Mouse (Mus musculus): Measurements from ENCODE around the gene Hmgb1. TPM values are rescaled to one million over a fixed set of nuclear protein-coding genes. Genes with fewer than 3 reads are reported as not detected.

Gene Hmgb1
- polyA plus RNA-seq, 1 experiment from 2014 or later, result 2,416 TPM

GRCm38 (mm10) chr5:149100091-149100490, 84.2 kb downstream of the Hmgb1 start:
- no peak for ATAC-seq (ENCODE audit: insufficient number of reproducible peaks, low FRiP score, low TSS enrichment, low read depth)
- WGBS, result 65% methylated on average over 3 of the region's 3 CpGs

GRCm38 (mm10) chr5:149099009-149099408, 85.3 kb downstream of the Hmgb1 start:
- ATAC-seq (ENCODE audit: insufficient number of reproducible peaks, low FRiP score, low TSS enrichment, low read depth) (no peak), DNase-seq (ENCODE audit: low spot score) (no peak)
- Histone ChIP-seq H3K9ac (ENCODE audit: low read length) (no peak overlapping the region), H3K27me3 (ENCODE audit: control insufficient read depth, insufficient read depth, low read length) (no peaks in the 10 kb centered on the region), H3K36me3 (ENCODE audit: control insufficient read depth, insufficient read depth, low read length) (no peaks in the 10 kb centered on the region), H3K9me3 (ENCODE audit: control insufficient read depth, low read length) (no peaks in the 10 kb centered on the region), H3K4me1 (ENCODE audit: control insufficient read depth, insufficient read depth, low read length) (no peaks in the 10 kb centered on the region), H3K4me2 (ENCODE audit: low read depth, severe bottlenecking) (no peak overlapping the region), H3K4me3 (ENCODE audit: low read depth, low read length) (no peak overlapping the region), H3K27ac (replicated peaks; ENCODE audit: low read depth, low read length) (no peak overlapping the region)
- WGBS, result 89% methylated on average over 1 of the region's 1 CpGs

More at GRCm38 (mm10) chr5:149100091-149100490, 84.2 kb downstream of the Hmgb1 start:
- Histone ChIP-seq H3K9ac (ENCODE audit: low read length) (no peak overlapping the region), H3K36me3 (ENCODE audit: control insufficient read depth, insufficient read depth, low read length) (no peaks in the 10 kb centered on the region), H3K4me1 (ENCODE audit: control insufficient read depth, insufficient read depth, low read length) (no peaks in the 10 kb centered on the region), H3K27ac (replicated peaks; ENCODE audit: low read depth, low read length) (no peak overlapping the region), H3K27me3 (ENCODE audit: control insufficient read depth, insufficient read depth, low read length) (no peaks in the 10 kb centered on the region), H3K4me2 (ENCODE audit: low read depth, severe bottlenecking) (no peak overlapping the region), H3K4me3 (ENCODE audit: low read depth, low read length) (no peak overlapping the region), H3K9me3 (ENCODE audit: control insufficient read depth, low read length) (no peaks in the 10 kb centered on the region)
- DNase-seq (ENCODE audit: low spot score), result no peak

- Histone ChIP-seq H3K9me3 (ENCODE audit: control insufficient read depth, low read length) (no peaks in the 10 kb centered on the region), H3K36me3 (ENCODE audit: control insufficient read depth, insufficient read depth, low read length) (no peaks in the 10 kb centered on the region), H3K4me3 (ENCODE audit: low read depth, low read length) (no peak overlapping the region), H3K4me1 (ENCODE audit: control insufficient read depth, insufficient read depth, low read length) (no peaks in the 10 kb centered on the region), H3K27ac (replicated peaks; ENCODE audit: low read depth, low read length) (no peak overlapping the region), H3K9ac (ENCODE audit: low read length) (no peak overlapping the region), H3K27me3 (ENCODE audit: control insufficient read depth, insufficient read depth, low read length) (no peaks in the 10 kb centered on the region), H3K4me2 (ENCODE audit: low read depth, severe bottlenecking) (no peak overlapping the region)
- DNase-seq (ENCODE audit: low spot score) (no peak), ATAC-seq (ENCODE audit: insufficient number of reproducible peaks, low FRiP score, low TSS enrichment, low read depth) (no peak)
- WGBS, result 92% methylated on average over 5 of the region's 5 CpGs
Measured at GRCm38 (mm10) chr5:149097841-149098240, 86.4 kb downstream of the Hmgb1 start.

GRCm38 (mm10) chr5:149096284-149096683, 88.0 kb downstream of the Hmgb1 start:
- no peak for DNase-seq (ENCODE audit: low spot score)
- no peak overlapping the region for H3K4me3 ChIP-seq (ENCODE audit: low read depth, low read length)
- no peaks in the 10 kb centered on the region for H3K9me3 ChIP-seq (ENCODE audit: control insufficient read depth, low read length)
- no peak overlapping the region for H3K27ac ChIP-seq (replicated peaks; ENCODE audit: low read depth, low read length)
- no peak overlapping the region for H3K9ac ChIP-seq (ENCODE audit: low read length)
- WGBS, result 57% methylated on average over 11 of the region's 11 CpGs
- no peaks in the 10 kb centered on the region for H3K4me1 ChIP-seq (ENCODE audit: control insufficient read depth, insufficient read depth, low read length)
- H3K36me3 ChIP-seq (ENCODE audit: control insufficient read depth, insufficient read depth, low read length), result no peaks in the 10 kb centered on the region
- H3K27me3 ChIP-seq (ENCODE audit: control insufficient read depth, insufficient read depth, low read length), result no peaks in the 10 kb centered on the region
- ATAC-seq (ENCODE audit: insufficient number of reproducible peaks, low FRiP score, low TSS enrichment, low read depth), result no peak
- H3K4me2 ChIP-seq (ENCODE audit: low read depth, severe bottlenecking), result no peak overlapping the region

- DNase-seq (ENCODE audit: low spot score) (no peak), ATAC-seq (ENCODE audit: insufficient number of reproducible peaks, low FRiP score, low TSS enrichment, low read depth) (no peak)
- Histone ChIP-seq H3K9me3 (ENCODE audit: control insufficient read depth, low read length) (no peaks in the 10 kb centered on the region), H3K36me3 (ENCODE audit: control insufficient read depth, insufficient read depth, low read length) (no peaks in the 10 kb centered on the region), H3K4me3 (ENCODE audit: low read depth, low read length) (no peak overlapping the region), H3K27ac (replicated peaks; ENCODE audit: low read depth, low read length) (no peak overlapping the region), H3K4me2 (ENCODE audit: low read depth, severe bottlenecking) (no peak overlapping the region), H3K9ac (ENCODE audit: low read length) (no peak overlapping the region), H3K4me1 (ENCODE audit: control insufficient read depth, insufficient read depth, low read length) (no peaks in the 10 kb centered on the region), H3K27me3 (ENCODE audit: control insufficient read depth, insufficient read depth, low read length) (no peaks in the 10 kb centered on the region)
- WGBS, result 92% methylated on average over 5 of the region's 5 CpGs
Measured at GRCm38 (mm10) chr5:149092926-149093325, 91.4 kb downstream of the Hmgb1 start.

GRCm38 (mm10) chr5:149092526-149092925, 91.8 kb downstream of the Hmgb1 start:
- Histone ChIP-seq H3K27me3 (ENCODE audit: control insufficient read depth, insufficient read depth, low read length) (no peaks in the 10 kb centered on the region), H3K27ac (replicated peaks; ENCODE audit: low read depth, low read length) (no peak overlapping the region), H3K36me3 (ENCODE audit: control insufficient read depth, insufficient read depth, low read length) (no peaks in the 10 kb centered on the region), H3K4me3 (ENCODE audit: low read depth, low read length) (no peak overlapping the region), H3K4me2 (ENCODE audit: low read depth, severe bottlenecking) (no peak overlapping the region), H3K4me1 (ENCODE audit: control insufficient read depth, insufficient read depth, low read length) (no peaks in the 10 kb centered on the region), H3K9me3 (ENCODE audit: control insufficient read depth, low read length) (no peaks in the 10 kb centered on the region), H3K9ac (ENCODE audit: low read length) (no peak overlapping the region)
- ATAC-seq (ENCODE audit: insufficient number of reproducible peaks, low FRiP score, low TSS enrichment, low read depth), result no peak
- WGBS, result 80% methylated on average over 4 of the region's 4 CpGs
- DNase-seq (ENCODE audit: low spot score), result no peak

- WGBS, result 92% methylated on average over 14 of the region's 14 CpGs
- no peaks in the 10 kb centered on the region for H3K36me3 ChIP-seq (ENCODE audit: control insufficient read depth, insufficient read depth, low read length)
- H3K9ac ChIP-seq (ENCODE audit: low read length), result no peak overlapping the region
- no peak for ATAC-seq (ENCODE audit: insufficient number of reproducible peaks, low FRiP score, low TSS enrichment, low read depth)
- H3K27me3 ChIP-seq (ENCODE audit: control insufficient read depth, insufficient read depth, low read length), result no peaks in the 10 kb centered on the region
- H3K4me2 ChIP-seq (ENCODE audit: low read depth, severe bottlenecking), result no peak overlapping the region
- DNase-seq (ENCODE audit: low spot score), result no peak
- H3K4me3 ChIP-seq (ENCODE audit: low read depth, low read length), result no peak overlapping the region
- no peak overlapping the region for H3K27ac ChIP-seq (replicated peaks; ENCODE audit: low read depth, low read length)
- H3K9me3 ChIP-seq (ENCODE audit: control insufficient read depth, low read length), result no peaks in the 10 kb centered on the region
- no peaks in the 10 kb centered on the region for H3K4me1 ChIP-seq (ENCODE audit: control insufficient read depth, insufficient read depth, low read length)
Measured at GRCm38 (mm10) chr5:149091256-149091655, 93.0 kb downstream of the Hmgb1 start.

GRCm38 (mm10) chr5:149089860-149090259, 94.4 kb downstream of the Hmgb1 start:
- no peaks in the 10 kb centered on the region for H3K9me3 ChIP-seq (ENCODE audit: control insufficient read depth, low read length)
- H3K4me1 ChIP-seq (ENCODE audit: control insufficient read depth, insufficient read depth, low read length), result no peaks in the 10 kb centered on the region
- DNase-seq (ENCODE audit: low spot score), result no peak
- ATAC-seq (ENCODE audit: insufficient number of reproducible peaks, low FRiP score, low TSS enrichment, low read depth), result no peak
- H3K9ac ChIP-seq (ENCODE audit: low read length), result no peak overlapping the region
- no peaks in the 10 kb centered on the region for H3K27me3 ChIP-seq (ENCODE audit: control insufficient read depth, insufficient read depth, low read length)
- H3K4me2 ChIP-seq (ENCODE audit: low read depth, severe bottlenecking), result no peak overlapping the region
- H3K4me3 ChIP-seq (ENCODE audit: low read depth, low read length), result no peak overlapping the region
- H3K36me3 ChIP-seq (ENCODE audit: control insufficient read depth, insufficient read depth, low read length), result no peaks in the 10 kb centered on the region
- 92% methylated on average over 2 of the region's 2 CpGs for WGBS
- H3K27ac ChIP-seq (replicated peaks; ENCODE audit: low read depth, low read length), result no peak overlapping the region

- Histone ChIP-seq H3K4me1 (ENCODE audit: control insufficient read depth, insufficient read depth, low read length) (no peaks in the 10 kb centered on the region), H3K36me3 (ENCODE audit: control insufficient read depth, insufficient read depth, low read length) (no peaks in the 10 kb centered on the region), H3K27ac (replicated peaks; ENCODE audit: low read depth, low read length) (no peak overlapping the region), H3K9ac (ENCODE audit: low read length) (no peak overlapping the region), H3K4me2 (ENCODE audit: low read depth, severe bottlenecking) (no peak overlapping the region), H3K9me3 (ENCODE audit: control insufficient read depth, low read length) (no peaks in the 10 kb centered on the region), H3K4me3 (ENCODE audit: low read depth, low read length) (no peak overlapping the region), H3K27me3 (ENCODE audit: control insufficient read depth, insufficient read depth, low read length) (no peaks in the 10 kb centered on the region)
- ATAC-seq (ENCODE audit: insufficient number of reproducible peaks, low FRiP score, low TSS enrichment, low read depth) (no peak), DNase-seq (ENCODE audit: low spot score) (no peak)
- 93% methylated on average over 5 of the region's 5 CpGs for WGBS
Measured at GRCm38 (mm10) chr5:149089456-149089855, 94.8 kb downstream of the Hmgb1 start.

Data from limb, embryonic 11.5 days (tissue).